Mouse (Mus musculus) forebrain, postnatal 0 days (tissue): ENCODE data around the gene Topbp1. TPM values are rescaled to one million over a fixed set of nuclear protein-coding genes. Genes with fewer than 3 reads are reported as not detected.

Source experiments
- ATAC-seq: fragments of 200-750 bp; cut with Nextera tagmentation; 2 replicates; pipeline ENCODE4 v1.8.0; 2017; ENCODE audit warnings: mild to moderate bottlenecking, moderate library complexity
- DNase-seq: peaks from one replicate; pipeline ENCODE4 v3.0.0-alpha.2; 2015
- H3K27ac ChIP-seq: fragments of 300-500 bp; sonication (generic); 2 replicates; pipeline ENCODE4 v1.5.1; 2014; ENCODE audit warnings: low read depth, mild to moderate bottlenecking, antibody characterized with exemption, low read length, moderate library complexity, mixed read lengths
- H3K27me3 ChIP-seq: fragments of 300-500 bp; sonication (generic); 2 replicates; pipeline ENCODE4 v1.6.1; 2014; ENCODE audit warnings: mild to moderate bottlenecking, low read length, mixed read lengths; ENCODE audit not compliant: insufficient read depth
- H3K36me3 ChIP-seq: fragments of 300-500 bp; sonication (generic); 2 replicates; pipeline ENCODE4 v1.6.1; 2014; ENCODE audit warnings: mild to moderate bottlenecking, moderate library complexity; ENCODE audit not compliant: insufficient read depth
- H3K4me1 ChIP-seq: fragments of 300-500 bp; sonication (generic); 2 replicates; pipeline ENCODE4 v1.6.1; 2014; ENCODE audit warnings: antibody characterized with exemption; ENCODE audit not compliant: insufficient read depth
- H3K4me2 ChIP-seq: fragments of 300-500 bp; sonication (generic); 2 replicates; pipeline ENCODE4 v1.6.1; 2014; ENCODE audit warnings: low read depth, mild to moderate bottlenecking, moderate library complexity
- H3K4me3 ChIP-seq: fragments of 300-500 bp; sonication (generic); 2 replicates; pipeline ENCODE4 v1.5.1; 2014; ENCODE audit warnings: low read depth, low read length, mixed read lengths
- H3K9ac ChIP-seq: fragments of 300-500 bp; sonication (generic); 2 replicates; pipeline ENCODE4 v1.6.1; 2014; ENCODE audit warnings: mild to moderate bottlenecking
- H3K9me3 ChIP-seq: fragments of 300-500 bp; sonication (generic); 2 replicates; pipeline ENCODE4 v1.6.1; 2016; ENCODE audit warnings: low read length
- CTCF ChIP-seq: sonication (generic); IDR thresholded peaks from 2 replicates; pipeline ENCODE4 v1.5.1; 2016; ENCODE audit warnings: antibody characterized with exemption, control low read depth, low read depth
- WGBS: fragments of 180-500 bp; shearing (Covaris S2); extraction: QIAGEN DNeasy Blood & Tissue Kit; methylation state at CpG from one replicate; pipeline ENCODE4 v1.1.7; 2014; 5-methylcytosine and 5-hydroxymethylcytosine counted together
- polyA plus RNA-seq: library from polyadenylated mRNA; unstranded; fragments of >200 nt; fragmentation: Nextera tagmentation; extraction: Ambion mirVana; gene quantifications from 2 replicates; pipeline ENCODE4 v1.2.1, GENCODE M21; 2015
- total RNA-seq: library from RNA; depleted of rRNA; stranded (reverse); fragments of >200 nt; gene quantifications from 2 replicates; pipeline ENCODE4 v1.2.3, GENCODE M21; 2014

The Topbp1 gene
- total and polyA plus RNA-seq, 2 experiments from 2014 or later: 15.8 to 24.8 TPM

DNA sequence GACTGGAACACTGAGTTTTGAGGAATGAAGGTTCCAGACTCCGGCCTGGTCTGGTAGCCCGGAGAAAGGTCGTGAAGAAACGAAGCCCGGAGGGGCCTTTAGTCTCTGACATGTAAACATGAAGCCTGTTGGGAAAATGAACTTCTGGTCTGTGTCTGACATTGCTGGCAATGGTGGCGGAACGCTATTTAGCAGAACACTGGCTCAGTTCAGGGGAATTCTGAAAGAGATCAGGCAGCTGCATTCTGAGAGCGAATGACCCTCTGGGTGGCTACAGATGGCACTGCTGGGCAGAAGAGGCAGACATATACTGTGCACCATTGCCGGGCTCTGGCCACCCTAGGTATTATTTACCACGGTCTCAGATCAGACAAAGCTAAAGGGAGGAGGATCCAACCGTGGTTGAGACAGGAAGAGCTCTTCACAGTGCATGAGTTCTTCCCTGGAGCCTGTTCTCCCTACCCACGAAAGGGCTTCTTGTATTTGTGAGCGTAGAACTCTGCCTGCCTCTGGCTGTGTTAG, 18.1 kb upstream of the Topbp1 start:
- H3K4me2 ChIP-seq: no peak overlapping the region
- H3K36me3 ChIP-seq: no peaks in the 10 kb centered on the region
- no peak overlapping the region for H3K9ac ChIP-seq
- no peaks in the 10 kb centered on the region for H3K4me1 ChIP-seq
- no peaks in the 10 kb centered on the region for H3K9me3 ChIP-seq
- no peak overlapping the region for H3K4me3 ChIP-seq
- H3K27me3 ChIP-seq: no peaks in the 10 kb centered on the region
- 79% methylated on average over 13 of the region's 13 CpGs for WGBS
- DNase-seq (no peak), ATAC-seq (no peak)
- TF ChIP-seq CTCF: no peak
- H3K27ac ChIP-seq: no peak overlapping the region

DNA sequence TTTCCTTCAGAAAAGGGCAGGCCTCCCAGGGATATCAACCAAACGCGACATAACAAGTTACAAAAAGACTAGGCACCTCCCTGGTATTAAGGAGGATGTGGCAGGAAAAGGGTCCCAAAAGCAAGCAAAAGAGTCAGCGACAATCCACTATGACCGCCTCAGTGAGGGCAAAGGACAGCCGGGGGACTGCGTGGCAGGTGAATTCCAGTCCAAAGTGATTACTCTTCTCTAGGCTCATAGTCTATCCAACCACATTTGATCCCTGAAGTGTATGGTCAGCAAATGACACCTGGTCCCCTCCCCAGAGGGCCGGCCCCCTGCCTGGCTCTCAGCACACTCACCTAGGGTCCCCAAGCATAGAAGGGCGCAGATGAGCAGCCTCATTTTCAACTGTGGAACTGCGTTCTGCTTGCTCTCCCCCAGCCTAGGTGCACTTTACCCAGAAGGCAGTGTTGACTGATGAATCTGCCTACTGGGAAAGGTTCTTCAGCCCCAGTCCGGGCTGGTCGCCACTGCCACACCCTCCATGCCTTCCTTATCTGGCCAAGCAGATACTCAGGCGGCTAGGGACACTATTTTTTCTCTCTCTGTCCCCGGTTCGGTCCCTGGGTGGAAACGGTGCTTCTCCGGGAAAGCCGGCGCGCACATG, 17.1 kb upstream of the Topbp1 start:
- no peak for DNase-seq
- H3K4me1 ChIP-seq: no peaks in the 10 kb centered on the region
- H3K9me3 ChIP-seq: no peaks in the 10 kb centered on the region
- TF ChIP-seq CTCF: no peak
- no peaks in the 10 kb centered on the region for H3K36me3 ChIP-seq
- H3K27ac ChIP-seq: no peak overlapping the region
- H3K4me3 ChIP-seq: no peak overlapping the region
- no peak overlapping the region for H3K9ac ChIP-seq
- H3K27me3 ChIP-seq: no peaks in the 10 kb centered on the region
- H3K4me2 ChIP-seq: no peak overlapping the region
- ATAC-seq: no peak
- 91% methylated on average over 19 of the region's 19 CpGs for WGBS

DNA sequence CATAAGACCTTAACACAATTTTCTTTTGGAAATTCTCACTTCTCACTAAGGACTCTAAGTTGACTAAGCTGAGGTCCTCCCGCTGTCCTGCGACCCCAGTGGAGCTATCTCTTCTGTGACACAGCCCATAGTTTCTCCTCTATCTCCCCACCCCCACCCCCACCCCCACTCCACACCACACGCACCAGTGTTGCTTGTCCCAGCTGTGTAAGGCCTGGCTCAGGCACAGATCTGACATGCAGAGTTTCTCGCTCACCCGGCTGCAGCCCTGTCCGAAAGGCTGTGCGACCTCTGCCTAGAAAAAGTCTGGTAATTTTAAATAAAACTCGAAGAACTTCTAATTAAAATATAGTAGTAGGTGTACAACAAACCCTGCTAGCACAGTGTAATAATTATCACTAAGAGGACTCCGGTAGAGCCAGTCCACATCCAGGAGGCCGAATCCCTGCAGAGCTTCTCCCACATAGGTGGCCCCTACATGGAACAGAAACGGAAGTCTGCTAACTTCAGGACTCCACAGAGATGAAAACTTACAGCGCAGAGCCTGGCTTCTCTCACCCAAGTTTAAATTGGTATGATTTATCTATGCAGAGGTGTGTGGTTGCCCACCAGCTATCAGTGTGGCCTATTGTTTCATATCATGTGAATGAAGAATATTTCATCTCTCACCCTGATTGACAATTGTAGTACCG, 16.4 kb upstream of the Topbp1 start:
- 89% methylated on average over 13 of the region's 13 CpGs for WGBS
- Histone ChIP-seq H3K9ac (no peak overlapping the region), H3K4me3 (no peak overlapping the region)

DNA sequence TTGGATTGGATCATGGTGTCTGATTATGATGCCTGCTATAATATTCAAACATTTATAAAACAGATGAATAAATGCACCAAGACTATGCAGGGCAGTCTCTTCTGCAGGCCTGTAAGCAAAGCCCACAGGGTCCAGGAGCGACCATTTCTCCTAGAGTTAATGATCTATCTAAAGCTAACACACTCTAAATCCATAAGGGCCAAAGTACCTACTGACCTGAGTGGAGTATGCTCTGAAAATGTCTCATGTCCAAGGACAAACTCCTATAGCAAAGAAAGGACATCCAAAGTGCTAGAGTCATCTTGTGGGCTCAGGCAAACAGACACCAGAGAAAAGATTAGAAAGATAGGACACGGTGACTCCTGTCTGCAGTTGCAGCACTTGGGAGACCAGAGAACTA, 10.5 kb upstream of the Topbp1 start:
- DNase-seq: no peak
- Histone ChIP-seq H3K36me3 (no peaks in the 10 kb centered on the region), H3K4me3 (no peak overlapping the region), H3K4me2 (no peak overlapping the region), H3K27ac (no peak overlapping the region), H3K27me3 (no peaks in the 10 kb centered on the region), H3K4me1 (no peaks in the 10 kb centered on the region), H3K9me3 (no peaks in the 10 kb centered on the region), H3K9ac (no peak overlapping the region)
- no peak for TF ChIP-seq CTCF
- WGBS: 91% methylated on average over 2 of the region's 2 CpGs
- ATAC-seq: no peak

More for the DNA sequence above, 16.4 kb upstream of the Topbp1 start:
- TF ChIP-seq CTCF: no peak
- Histone ChIP-seq H3K9me3 (no peaks in the 10 kb centered on the region), H3K27ac (no peak overlapping the region), H3K36me3 (no peaks in the 10 kb centered on the region), H3K4me2 (no peak overlapping the region), H3K27me3 (no peaks in the 10 kb centered on the region), H3K4me1 (no peaks in the 10 kb centered on the region)
- ATAC-seq: no peak
- DNase-seq: no peak

DNA sequence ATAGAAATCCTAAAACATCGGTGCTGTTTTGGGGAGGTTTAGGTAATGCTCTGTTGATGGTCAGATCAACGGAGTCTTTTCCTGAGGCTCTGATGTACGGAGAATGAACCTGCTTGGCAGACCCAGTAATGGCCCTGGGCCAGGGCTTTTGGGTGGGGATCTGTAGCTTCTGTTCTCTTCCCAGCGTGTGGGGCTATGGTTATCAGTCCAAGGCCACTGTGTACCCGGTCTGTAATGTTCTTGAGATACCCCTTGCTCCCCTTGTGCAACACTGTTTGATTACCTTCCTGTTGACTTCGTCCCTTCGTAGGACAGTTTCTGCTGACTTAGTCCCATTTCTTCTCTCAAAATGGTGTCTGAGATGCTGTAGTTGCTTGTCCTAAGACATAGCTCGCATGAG, 3.9 kb upstream of the Topbp1 start:
- H3K4me3 ChIP-seq: no peak overlapping the region
- DNase-seq: no peak
- H3K27me3 ChIP-seq: no peaks in the 10 kb centered on the region
- no peaks in the 10 kb centered on the region for H3K36me3 ChIP-seq
- H3K4me2 ChIP-seq: no peak overlapping the region
- WGBS: 92% methylated on average over 8 of the region's 8 CpGs
- no peak overlapping the region for H3K27ac ChIP-seq
- TF ChIP-seq CTCF: no peak
- no peak for ATAC-seq
- no peaks in the 10 kb centered on the region for H3K9me3 ChIP-seq
- H3K9ac ChIP-seq: no peak overlapping the region
- H3K4me1 ChIP-seq: no peaks in the 10 kb centered on the region

DNA sequence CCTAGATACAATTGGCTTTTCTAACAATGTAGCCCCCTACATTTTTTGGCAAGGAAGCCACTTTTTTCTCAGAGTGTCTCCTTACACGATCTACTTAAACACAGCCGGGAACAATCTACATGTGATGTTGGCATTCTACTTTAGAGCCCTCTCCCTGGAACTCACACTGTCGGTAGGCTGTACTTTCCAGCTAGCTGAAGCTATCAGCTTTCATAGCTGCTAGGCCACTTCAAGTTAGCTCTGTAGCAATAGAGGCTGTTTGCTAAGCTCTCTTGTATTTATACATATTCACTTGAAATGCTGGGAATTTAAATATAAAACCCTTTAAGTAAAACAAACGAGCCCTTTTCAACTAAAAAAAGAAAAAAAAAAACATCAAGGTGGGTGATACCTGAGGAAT, 2.8 kb upstream of the Topbp1 start:
- H3K4me2 ChIP-seq: no peak overlapping the region
- no peaks in the 10 kb centered on the region for H3K4me1 ChIP-seq
- no peak overlapping the region for H3K4me3 ChIP-seq
- TF ChIP-seq CTCF: no peak
- ATAC-seq: no peak
- no peaks in the 10 kb centered on the region for H3K36me3 ChIP-seq
- no peaks in the 10 kb centered on the region for H3K9me3 ChIP-seq
- H3K27ac ChIP-seq: no peak overlapping the region
- DNase-seq: no peak
- no peak overlapping the region for H3K9ac ChIP-seq
- WGBS: 82% methylated on average over 4 of the region's 4 CpGs
- no peaks in the 10 kb centered on the region for H3K27me3 ChIP-seq

DNA sequence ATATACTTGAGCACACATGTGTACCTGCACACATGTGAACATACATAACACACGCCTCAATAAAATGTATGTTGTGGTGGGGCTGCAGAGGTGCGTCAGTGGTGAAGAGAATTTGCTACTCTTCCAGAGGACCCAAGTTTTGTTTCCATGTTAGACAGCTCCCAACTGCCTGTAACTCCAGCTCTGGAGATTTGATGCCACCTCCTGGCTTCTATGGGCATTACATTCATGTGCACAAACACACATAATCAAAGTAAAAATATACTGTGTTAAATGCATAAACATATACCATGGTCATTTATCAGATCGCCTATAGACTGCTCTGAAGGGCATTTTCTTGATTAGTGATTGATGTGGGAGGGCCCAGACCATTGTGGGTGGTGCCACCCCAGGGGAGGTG, 2.3 kb upstream of the Topbp1 start:
- WGBS: 52% methylated on average over 3 of the region's 3 CpGs
- Histone ChIP-seq H3K4me3 (no peak overlapping the region), H3K4me1 (no peaks in the 10 kb centered on the region), H3K9ac (no peak overlapping the region), H3K27ac (no peak overlapping the region), H3K27me3 (no peaks in the 10 kb centered on the region), H3K4me2 (no peak overlapping the region), H3K36me3 (no peaks in the 10 kb centered on the region), H3K9me3 (no peaks in the 10 kb centered on the region)
- DNase-seq (peak; percentile 82), ATAC-seq (no peak)
- peak; percentile 90 for TF ChIP-seq CTCF
